8 mouse cellular contexts compared by ENCODE assay signal in the genomic region with DNA sequence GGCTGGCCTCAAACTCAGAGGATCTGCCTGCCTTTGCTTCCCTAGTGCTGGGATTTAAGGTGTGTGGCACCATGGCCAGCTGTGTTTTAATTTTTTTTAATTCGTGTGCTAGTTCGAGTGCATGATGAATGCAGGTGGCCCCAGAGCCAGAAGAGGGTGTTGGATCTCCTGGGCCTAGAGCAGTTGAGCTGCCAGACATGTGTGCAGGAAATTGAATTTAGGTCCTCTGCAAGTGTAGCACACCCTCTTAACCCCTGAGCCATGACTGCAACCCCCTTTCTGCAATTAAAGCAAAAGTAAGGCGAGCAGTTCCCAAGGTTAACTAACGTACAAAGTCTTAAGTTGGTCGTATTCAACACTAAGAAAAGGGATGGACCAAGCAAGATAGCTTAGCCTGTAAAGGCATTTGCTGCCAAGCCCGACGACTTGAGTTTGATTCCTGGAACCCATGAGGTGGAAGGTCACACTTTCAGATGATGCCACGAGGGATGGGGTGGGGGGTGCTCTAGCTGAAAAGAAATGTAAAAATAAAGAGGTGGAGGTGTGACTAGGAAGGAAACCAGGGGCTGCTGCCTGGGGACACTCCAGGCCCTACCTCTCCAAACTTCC. TPM values are rescaled to one million over a fixed set of nuclear protein-coding genes. Genes with fewer than 3 reads are reported as not detected.
DNase-seq lines count a peak whose midpoint lies in the region; ATAC-seq and TF ChIP-seq lines count a peak whose summit lies in the region.

No protein-coding gene starts in this region.

- peak overlapping the region; percentile 82 for H3K9ac ChIP-seq in embryonic facial prominence, embryonic 14.5 days (ENCODE audit: low read depth, low read length)
- peak overlapping the region; percentile 69 for H3K9ac ChIP-seq in stomach, embryonic 14.5 days (replicated peaks; ENCODE audit: low read depth, low read length)

- peak overlapping the region; percentile 95 for H3K27ac ChIP-seq in embryonic facial prominence, embryonic 14.5 days (replicated peaks; ENCODE audit: low read depth, low read length)
- H3K27ac ChIP-seq in stomach, embryonic 14.5 days (ENCODE audit: low read length) = peak overlapping the region; percentile 92

- WGBS in lung, adult 2 months = 45% methylated on average over 8 of the region's 8 CpGs
- 27% methylated on average over 8 of the region's 8 CpGs for WGBS in embryonic facial prominence, embryonic 14.5 days
- 27% methylated on average over 8 of the region's 8 CpGs for WGBS in stomach, embryonic 14.5 days

- no peak for DNase-seq in lung, adult 2 months
- no peak for DNase-seq in lung, postnatal 14 days
- no peak for DNase-seq in embryonic facial prominence, embryonic 14.5 days (ENCODE audit: low spot score)
- peak; percentile 22 to 44 for DNase-seq in kidney, postnatal 4 days
- DNase-seq in frontal cortex, postnatal 36 days (ENCODE audit: low spot score in 2 of 2) = no peak
- no peak for DNase-seq in layer of hippocampus, postnatal 36 days

- peak overlapping the region; percentile 92 for H3K4me2 ChIP-seq in embryonic facial prominence, embryonic 14.5 days (ENCODE audit: low read depth, low read length)
- H3K4me2 ChIP-seq in stomach, embryonic 14.5 days (replicated peaks; ENCODE audit: low read depth, low read length) = peak overlapping the region; percentile 77

- no peaks in the 10 kb centered on the region for H3K4me1 ChIP-seq in lung, adult 2 months (ENCODE audit: control insufficient read depth, insufficient read depth, low read length)
- peaks cover 19% of the 10 kb centered on the region for H3K4me1 ChIP-seq in embryonic facial prominence, embryonic 14.5 days (ENCODE audit: control insufficient read depth, insufficient read depth, low read length)
- 0 out of 2 replicates have a peak, but pooled peaks cover 8% of the 10 kb centered on the region for H3K4me1 ChIP-seq in stomach, embryonic 14.5 days (ENCODE audit: control insufficient read depth, insufficient read depth, low read length)

- peak overlapping the region; percentile 85 for H3K4me3 ChIP-seq in lung, adult 2 months (replicated peaks; ENCODE audit: extremely low read depth, low read depth, low read length)
- peak overlapping the region; percentile 55 for H3K4me3 ChIP-seq in embryonic facial prominence, embryonic 14.5 days (ENCODE audit: low read depth, low read length)
- H3K4me3 ChIP-seq in stomach, embryonic 14.5 days (ENCODE audit: low read depth, low read length) = peak overlapping the region; percentile 52

- no peak for ATAC-seq in embryonic facial prominence, embryonic 14.5 days (ENCODE audit: low read depth)
- ATAC-seq in stomach, embryonic 14.5 days (ENCODE audit: insufficient number of reproducible peaks, insufficient read depth, low FRiP score, low read depth) = no peak
- ATAC-seq in activated CD4-positive, CD25-positive, alpha-beta regulatory T cell, adult 4 months = no peak

- no peak for TF ChIP-seq CTCF in lung, adult 2 months (IDR thresholded peaks at IDR 0.05; ENCODE audit: insufficient read depth, low read length)

- TF ChIP-seq POLR2A in lung, adult 2 months (IDR thresholded peaks at IDR 0.05; ENCODE audit: borderline replicate concordance, extremely low read depth, low read depth, low read length) = no peak

- no peaks in the 10 kb centered on the region for H3K36me3 ChIP-seq in embryonic facial prominence, embryonic 14.5 days (ENCODE audit: control insufficient read depth, insufficient read depth, low read length)
- H3K36me3 ChIP-seq in stomach, embryonic 14.5 days (ENCODE audit: control insufficient read depth, insufficient read depth, low read length) = no peaks in the 10 kb centered on the region

- H3K27me3 ChIP-seq in embryonic facial prominence, embryonic 14.5 days (replicated peaks; ENCODE audit: control insufficient read depth, insufficient read depth, low read length) = no peaks in the 10 kb centered on the region
- H3K27me3 ChIP-seq in stomach, embryonic 14.5 days (ENCODE audit: control insufficient read depth, insufficient read depth, low read length) = no peaks in the 10 kb centered on the region

- no peaks in the 10 kb centered on the region for H3K9me3 ChIP-seq in embryonic facial prominence, embryonic 14.5 days (ENCODE audit: control insufficient read depth, low read length)
- no peaks in the 10 kb centered on the region for H3K9me3 ChIP-seq in stomach, embryonic 14.5 days (ENCODE audit: control insufficient read depth, low read depth, low read length)

RNA-seq across cellular contexts. Expression of a gene that starts 24.6 kb away (rescaled TPM):
- 34.6 and 47.1 TPM in 2 replicates for polyA plus RNA-seq in lung, adult 2 months (2012; rRNA removed)
- polyA plus RNA-seq in embryonic facial prominence, embryonic 14.5 days (2014; fragmentation: Nextera tagmentation; extraction: Ambion mirVana) = 45.9 and 50.3 TPM in 2 replicates
- polyA plus RNA-seq in stomach, embryonic 14.5 days (2014; fragmentation: Nextera tagmentation; extraction: Ambion mirVana) = 73.1 and 83.4 TPM in 2 replicates
- 10 to 100 TPM; 54.7 to 56.1 TPM for polyA plus RNA-seq in activated CD4-positive, CD25-positive, alpha-beta regulatory T cell, adult 4 months (2017; shearing (Covaris generic))
- total RNA-seq in layer of hippocampus, postnatal 36 days (2021) = 1 to 10 TPM; 7.2 to 7.6 TPM

RNA-seq across cellular contexts. Expression of a gene that starts 48.1 kb away (rescaled TPM):
- 87.5 and 99.1 TPM in 2 replicates for polyA plus RNA-seq in lung, adult 2 months (2012; rRNA removed)
- polyA plus RNA-seq in embryonic facial prominence, embryonic 14.5 days (2014; fragmentation: Nextera tagmentation; extraction: Ambion mirVana) = 55.8 and 73.2 TPM in 2 replicates
- polyA plus RNA-seq in stomach, embryonic 14.5 days (2014; fragmentation: Nextera tagmentation; extraction: Ambion mirVana) = 64.6 and 65.7 TPM in 2 replicates
- 10 to 100 TPM; 32.6 to 49.8 TPM for polyA plus RNA-seq in activated CD4-positive, CD25-positive, alpha-beta regulatory T cell, adult 4 months (2017; shearing (Covaris generic))
- total RNA-seq in layer of hippocampus, postnatal 36 days (2021) = 100 to 1,000 TPM in 1 of 2 experiments, 10 to 100 TPM in 1; 95.2 to 115 TPM

RNA-seq across cellular contexts. Expression of a gene that starts 49.6 kb away (rescaled TPM):
- polyA plus RNA-seq in lung, adult 2 months (2012; rRNA removed) = 72.5 and 81.8 TPM in 2 replicates
- 19.7 and 20.1 TPM in 2 replicates for polyA plus RNA-seq in embryonic facial prominence, embryonic 14.5 days (2014; fragmentation: Nextera tagmentation; extraction: Ambion mirVana)
- polyA plus RNA-seq in stomach, embryonic 14.5 days (2014; fragmentation: Nextera tagmentation; extraction: Ambion mirVana) = 25.1 and 25.7 TPM in 2 replicates
- polyA plus RNA-seq in activated CD4-positive, CD25-positive, alpha-beta regulatory T cell, adult 4 months (2017; shearing (Covaris generic)) = 10 to 100 TPM in 1 of 2 experiments, 1 to 10 TPM in 1; 9.4 to 12.5 TPM
- 10 to 100 TPM; 85.9 to 92.2 TPM for total RNA-seq in layer of hippocampus, postnatal 36 days (2021)

Comparison
In these comparisons a context has a peak if more than half of its experiments do, and no peak if none do; other contexts are left out.
1. DNase-seq: peak in kidney, postnatal 4 days (2 of 2); none in lung, adult 2 months (single experiment), lung, postnatal 14 days (single experiment), embryonic facial prominence, embryonic 14.5 days (single experiment), frontal cortex, postnatal 36 days (0 of 2) and layer of hippocampus, postnatal 36 days (0 of 2).
2. Peak in every context shown above with its lines, with median percentiles within 50 percentile points of each other: H3K4me3 ChIP-seq.